Mouse (Mus musculus): ENCODE measurements at regions not wholly inside any gene's neighbourhood (a gene's known extent, or its start where the extent isn't known, plus 50 kb on each side); places are given as distances from the start of the nearest gene placed in this dataset.

GRCm38 (mm10) chr10:66433490-66433889, 662.4 kb upstream of the Jmjd1c start:
- no peak for DNase-seq

- DNase-seq = no peak
Observed at GRCm38 (mm10) chr10:66470684-66471083, 625.2 kb upstream of the Jmjd1c start.

GRCm38 (mm10) chr10:66472038-66472437, 623.9 kb upstream of the Jmjd1c start:
- DNase-seq = no peak

- no peak for DNase-seq
Observed at GRCm38 (mm10) chr10:66475187-66475735, 620.7 kb upstream of the Jmjd1c start.

GRCm38 (mm10) chr10:66490871-66491270, 605.1 kb upstream of the Jmjd1c start:
- DNase-seq = no peak

- DNase-seq = no peak
Observed at GRCm38 (mm10) chr10:66491850-66492249, 604.1 kb upstream of the Jmjd1c start.

- no peak for DNase-seq
Observed at GRCm38 (mm10) chr10:66539846-66540245, 556.1 kb upstream of the Jmjd1c start.

- no peak for DNase-seq
Observed at GRCm38 (mm10) chr10:66546656-66547055, 549.3 kb upstream of the Jmjd1c start.

- no peak for DNase-seq
Observed at GRCm38 (mm10) chr10:66547660-66548059, 548.3 kb upstream of the Jmjd1c start.

GRCm38 (mm10) chr10:66548073-66548472, 547.9 kb upstream of the Jmjd1c start:
- no peak for DNase-seq

- DNase-seq = peak; percentile 29
Observed at GRCm38 (mm10) chr10:66552919-66553318, 543.0 kb upstream of the Jmjd1c start.

GRCm38 (mm10) chr10:66554259-66554658, 541.7 kb upstream of the Jmjd1c start:
- DNase-seq = no peak

GRCm38 (mm10) chr10:66558097-66558840, 537.7 kb upstream of the Jmjd1c start:
- no peak for DNase-seq

- DNase-seq = no peak
Observed at GRCm38 (mm10) chr10:66565374-66565773, 530.6 kb upstream of the Jmjd1c start.

- peak; percentile 2 for DNase-seq
Observed at GRCm38 (mm10) chr10:66574846-66575535, 520.9 kb upstream of the Jmjd1c start.

GRCm38 (mm10) chr10:66593001-66593400, 502.9 kb upstream of the Jmjd1c start:
- DNase-seq = no peak

- no peak for DNase-seq
Observed at GRCm38 (mm10) chr10:66593506-66593905, 502.4 kb upstream of the Jmjd1c start.

GRCm38 (mm10) chr10:66597952-66598351, 498.0 kb upstream of the Jmjd1c start:
- DNase-seq = no peak

GRCm38 (mm10) chr10:66607141-66607540, 488.8 kb upstream of the Jmjd1c start:
- no peak for DNase-seq

- no peak for DNase-seq
Observed at GRCm38 (mm10) chr10:66616280-66616679, 479.6 kb upstream of the Jmjd1c start.

- DNase-seq = no peak
Observed at GRCm38 (mm10) chr10:66630996-66631395, 464.9 kb upstream of the Jmjd1c start.

GRCm38 (mm10) chr10:66640890-66641847, 454.8 kb upstream of the Jmjd1c start:
- no peak for DNase-seq
